Mouse (Mus musculus) thymus, postnatal 14 days (tissue): ENCODE data around the gene Grem1.
A peak's percentile ranks its signal among the peaks of the same experiment; 100 is the strongest.

Experiments used
- DNase-seq: peaks from one replicate; pipeline ENCODE4 v3.0.0; 2021

Grem1 gene

GRCm38 (mm10) chr2:113758311-113759161, at the start of gene Grem1:
Gene Grem1 (minus strand): TSS chr2:113758646.
- no peak for DNase-seq

DNA sequence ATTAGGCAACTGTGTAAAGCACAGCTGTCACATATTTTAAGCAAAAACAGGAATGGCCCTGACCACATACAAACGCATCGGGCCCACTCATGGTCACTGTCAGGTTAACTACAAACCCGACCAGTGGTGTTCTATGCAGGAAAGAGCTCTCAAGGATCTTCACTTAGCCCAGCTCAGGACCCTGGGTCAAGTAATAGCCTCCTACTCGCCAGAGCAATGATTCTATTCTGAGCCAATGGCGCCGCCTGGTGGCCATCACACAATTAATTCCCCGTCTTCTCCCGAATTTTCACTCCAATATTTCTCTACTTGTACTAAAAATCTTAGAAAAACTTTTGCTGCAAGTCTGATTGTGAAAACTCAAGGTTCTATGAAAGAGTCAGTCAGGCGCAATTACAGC, 49.2 kb upstream of the Grem1 start:
- peak; percentile 23 for DNase-seq

- no peak for DNase-seq
Observed at GRCm38 (mm10) chr2:113806851-113807577, 48.6 kb upstream of the Grem1 start.

DNA sequence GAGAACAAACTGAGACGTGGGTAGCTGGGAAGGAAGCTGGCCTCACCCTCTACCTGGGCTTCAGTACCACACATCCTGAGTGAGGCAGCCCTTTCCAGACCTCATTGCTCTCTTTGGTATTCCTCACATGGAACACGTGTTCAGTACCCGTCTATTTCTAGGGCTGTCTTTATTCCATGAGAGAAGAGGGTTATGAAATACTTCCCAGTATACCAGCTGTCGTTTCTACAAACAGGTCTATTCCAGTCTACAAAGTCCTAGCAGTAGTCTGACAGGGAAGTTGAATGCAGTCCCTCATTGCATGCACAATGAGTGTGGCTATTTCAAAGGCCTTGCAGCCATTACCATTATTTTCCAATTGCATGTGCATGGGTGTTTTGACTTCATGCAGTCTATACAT, 47.3 kb upstream of the Grem1 start:
- no peak for DNase-seq

GRCm38 (mm10) chr2:113803753-113804152, 45.3 kb upstream of the Grem1 start:
- DNase-seq = no peak

DNA sequence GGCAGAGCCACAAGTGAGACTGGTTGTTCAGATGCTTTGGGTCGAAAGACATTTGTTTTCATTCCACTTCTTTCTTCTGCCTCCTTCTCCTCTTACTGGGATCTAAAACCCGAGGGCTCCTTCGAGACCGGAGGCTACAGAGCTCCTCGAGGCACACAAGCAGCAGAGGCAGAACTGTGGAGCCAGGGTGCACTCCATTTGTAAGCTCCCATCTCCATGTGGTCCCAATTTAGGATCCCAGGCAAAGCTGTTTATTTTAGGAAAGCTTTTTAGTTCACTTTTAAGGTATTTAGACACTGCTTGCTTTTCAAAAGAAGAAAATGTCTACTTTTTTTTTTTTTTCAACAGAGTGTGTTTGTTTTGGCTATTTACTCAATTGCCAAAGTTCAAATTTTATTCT, 42.4 kb upstream of the Grem1 start:
- no peak for DNase-seq

DNA sequence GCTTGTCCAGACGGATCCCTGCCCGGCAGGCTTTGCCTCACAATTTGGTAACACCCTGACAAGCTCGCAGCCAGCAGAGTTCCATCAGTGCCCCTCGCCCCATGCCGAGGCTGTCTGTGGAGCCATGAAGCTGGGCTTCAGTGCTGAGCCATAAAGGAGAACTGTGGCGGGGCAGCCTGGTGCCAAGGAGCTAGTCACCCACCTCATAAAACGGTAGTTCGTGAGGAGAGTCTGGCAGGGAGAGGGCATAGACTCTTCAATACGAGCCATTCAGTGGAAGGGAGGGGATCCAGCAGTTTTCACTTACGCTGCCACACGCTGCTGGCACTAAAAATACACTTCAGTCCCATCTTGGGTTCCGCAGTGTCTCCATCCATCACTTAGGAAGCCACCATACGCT, 40.2 kb upstream of the Grem1 start:
- DNase-seq = no peak

DNA sequence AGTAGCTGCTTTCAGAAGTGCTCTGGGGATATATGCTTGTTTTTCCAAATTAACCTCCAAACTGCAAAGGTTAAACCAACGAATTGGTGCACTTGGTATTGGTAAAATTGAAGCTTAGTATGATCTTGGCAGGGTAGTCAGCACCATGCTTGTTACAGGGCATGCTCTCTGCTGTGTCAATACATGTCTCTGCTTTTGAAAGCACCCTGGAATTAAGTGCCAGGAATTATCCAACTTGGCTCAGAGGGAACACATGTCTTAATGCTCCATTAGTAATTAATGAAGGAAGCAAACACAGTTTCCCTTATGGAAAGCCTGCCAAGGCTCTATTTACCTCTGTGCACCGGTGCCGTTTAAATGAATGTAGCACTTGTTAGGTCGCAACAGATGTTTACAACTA, 36.7 kb upstream of the Grem1 start:
- no peak for DNase-seq

- no peak for DNase-seq
Observed at GRCm38 (mm10) chr2:113793521-113793920, 35.1 kb upstream of the Grem1 start.

DNA sequence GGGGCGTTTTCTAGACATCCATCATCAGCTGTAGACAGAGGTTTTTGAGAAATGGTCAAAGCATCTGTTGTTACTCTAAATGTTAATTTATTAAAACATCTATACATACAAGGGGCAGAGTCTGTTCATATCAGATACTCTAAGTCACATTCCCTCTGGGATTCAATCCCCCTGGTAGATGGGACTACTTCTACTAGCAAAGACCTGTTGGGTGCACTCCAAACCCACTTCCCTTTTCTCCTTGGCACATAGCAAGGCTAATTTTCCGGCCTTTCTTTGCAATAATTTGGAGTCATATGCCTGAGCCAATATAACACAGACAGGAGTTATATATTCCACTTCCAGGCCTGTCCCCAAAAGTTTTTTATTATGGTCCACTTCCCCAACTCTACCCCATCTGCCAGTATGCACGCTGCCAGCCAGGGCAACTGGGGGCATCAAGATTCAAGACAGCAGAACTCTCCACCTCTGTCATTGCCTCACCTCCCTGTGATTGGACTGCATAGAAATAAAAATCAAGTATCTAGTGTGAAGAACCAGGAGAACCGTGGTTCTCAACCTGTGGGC, 30.5 kb upstream of the Grem1 start:
- DNase-seq = no peak

DNA sequence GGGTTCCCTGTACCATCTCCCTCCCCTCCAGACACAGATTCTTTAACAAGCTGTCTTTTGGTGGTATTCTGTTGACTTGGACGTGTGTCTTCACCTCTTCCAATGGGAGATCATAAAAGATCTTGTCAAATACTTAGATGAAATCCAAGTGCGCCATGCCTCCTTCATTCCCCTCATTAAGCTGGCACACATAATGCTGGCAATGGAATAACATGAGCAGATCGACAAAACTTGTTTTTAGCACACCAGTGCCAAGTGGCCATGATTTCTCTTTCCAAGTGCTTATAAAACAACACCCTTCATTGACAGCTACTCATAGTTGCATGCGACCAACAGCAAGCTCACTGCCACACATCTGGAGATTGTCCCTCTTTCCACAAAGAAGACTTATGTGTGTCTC, 29.4 kb upstream of the Grem1 start:
- no peak for DNase-seq

DNA sequence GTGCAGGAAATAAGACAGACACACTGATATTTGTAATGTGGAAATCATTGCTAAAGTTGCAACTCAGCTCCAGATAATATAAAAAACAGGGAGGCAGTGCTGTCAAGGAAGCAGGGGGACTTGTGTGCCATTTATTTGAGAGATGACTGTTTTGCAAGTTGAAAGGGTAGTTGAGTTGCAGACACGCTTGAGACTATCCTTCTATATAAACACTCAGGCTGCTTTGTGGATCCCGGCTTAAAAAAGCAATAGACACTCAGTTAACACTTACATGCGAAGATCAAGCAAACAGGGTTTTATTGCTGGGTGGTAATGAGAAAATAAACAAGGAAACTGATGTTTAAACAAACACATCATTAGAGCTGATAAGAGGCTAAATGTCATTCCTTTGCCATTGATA, 26.4 kb upstream of the Grem1 start:
- no peak for DNase-seq

GRCm38 (mm10) chr2:113781521-113781920, 23.1 kb upstream of the Grem1 start:
- DNase-seq = no peak

GRCm38 (mm10) chr2:113781107-113781506, 22.7 kb upstream of the Grem1 start:
- no peak for DNase-seq

GRCm38 (mm10) chr2:113779336-113779735, 20.9 kb upstream of the Grem1 start:
- DNase-seq = no peak

DNA sequence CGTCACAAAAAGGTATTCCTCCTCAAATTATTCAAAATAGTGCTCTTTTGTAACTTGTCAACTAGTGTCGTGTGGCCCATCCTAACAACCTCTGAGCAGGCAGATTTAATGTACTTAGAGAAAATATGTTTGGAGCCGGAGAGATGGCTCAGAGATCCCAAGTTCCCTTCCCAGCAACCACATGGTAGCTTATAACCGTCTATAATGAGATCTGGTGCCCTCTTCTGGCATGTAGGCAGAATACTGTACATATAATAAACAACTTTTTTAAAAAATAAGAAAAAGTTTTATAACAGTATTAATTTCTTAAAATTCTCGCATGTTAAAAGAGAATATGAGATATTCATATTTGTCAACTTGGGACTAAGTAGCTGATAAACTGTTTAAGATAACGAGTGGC, 19.6 kb upstream of the Grem1 start:
- no peak for DNase-seq

DNA sequence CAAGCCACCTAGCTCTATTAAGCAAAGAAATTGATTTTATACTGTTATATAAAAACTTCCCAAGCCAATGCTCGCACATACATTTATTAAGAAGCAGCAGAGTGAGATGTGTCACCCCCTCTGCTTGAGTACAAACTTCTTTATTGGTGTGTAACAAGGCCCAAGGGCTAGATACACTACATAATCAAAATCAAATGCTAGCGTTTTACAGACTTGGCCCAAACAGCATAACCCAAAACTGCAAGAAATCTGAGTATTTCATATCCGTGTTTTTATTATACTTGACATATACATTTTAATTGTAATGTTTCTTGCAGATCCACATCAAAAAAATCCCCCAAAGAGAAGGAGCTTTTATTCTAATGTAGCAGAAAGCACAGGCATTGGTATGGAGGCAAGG, 17.9 kb upstream of the Grem1 start:
- no peak for DNase-seq

DNA sequence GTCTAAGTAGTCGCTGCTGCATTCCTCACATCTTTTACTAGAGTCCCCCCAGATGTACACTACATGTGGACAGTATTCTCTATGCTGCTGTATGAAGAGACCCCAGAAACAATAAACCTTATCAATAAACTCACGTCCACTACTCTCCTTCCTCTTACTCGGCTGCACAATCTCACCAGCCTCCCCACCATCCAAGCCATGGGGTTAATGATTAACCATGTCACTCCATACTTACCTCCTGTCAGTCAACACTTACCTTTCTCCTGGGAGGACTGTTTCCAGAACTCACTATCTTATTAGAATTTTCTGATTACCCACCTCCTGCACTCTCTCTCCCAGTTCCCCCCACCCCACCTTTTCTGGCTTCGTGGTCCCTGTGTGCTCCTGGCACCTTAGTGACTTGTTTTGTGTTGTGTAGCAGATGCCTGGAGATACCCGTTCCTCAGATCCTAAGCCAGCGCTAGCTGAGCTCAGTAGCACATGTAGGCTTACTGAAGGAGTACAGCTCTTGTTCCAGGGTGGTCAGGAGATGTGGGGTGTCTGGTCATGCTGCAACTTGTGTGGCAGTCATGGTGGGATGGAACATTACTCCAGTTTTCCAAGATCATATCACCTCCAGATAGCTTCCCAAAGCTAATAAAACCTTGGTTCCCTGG, 15.8 kb upstream of the Grem1 start:
- no peak for DNase-seq

DNA sequence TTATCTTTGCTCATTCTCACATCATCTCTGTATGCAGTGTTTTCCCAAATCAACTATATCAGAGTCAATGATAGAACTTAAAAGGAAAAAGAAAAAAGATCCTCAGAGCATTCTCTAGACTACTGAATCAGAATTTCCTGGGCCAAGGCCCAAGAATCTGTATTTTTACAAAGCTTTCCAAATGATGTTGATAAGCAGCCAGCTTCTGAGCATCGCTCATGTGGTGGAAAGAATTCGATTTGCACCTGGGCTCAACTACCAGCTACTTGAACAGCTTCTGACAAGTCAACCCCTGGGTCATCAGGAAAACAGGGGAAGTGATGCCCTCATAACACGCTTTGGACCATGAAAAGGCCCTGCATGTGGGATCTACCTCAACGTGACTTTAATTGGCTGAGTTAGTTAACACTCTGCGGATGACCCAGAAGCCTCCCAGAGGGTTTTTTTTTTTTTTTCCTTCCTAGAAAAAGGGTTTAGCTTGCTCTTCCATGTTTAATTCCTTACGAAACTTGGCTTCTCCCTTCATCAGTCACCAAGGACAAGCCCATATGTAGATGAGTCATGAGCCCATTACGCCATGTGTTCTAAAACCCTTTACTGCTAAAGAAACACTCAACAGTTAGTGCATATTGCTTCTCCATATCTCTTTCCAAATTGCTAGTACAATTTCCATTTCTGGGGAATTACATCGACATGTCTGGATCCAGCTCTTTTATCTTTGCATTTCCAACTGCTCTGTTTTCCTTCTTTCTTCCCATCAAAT, 10.3 kb upstream of the Grem1 start:
- DNase-seq = no peak

GRCm38 (mm10) chr2:113765885-113766284, 7.4 kb upstream of the Grem1 start:
- no peak for DNase-seq

- DNase-seq = no peak
Observed at GRCm38 (mm10) chr2:113764968-113765367, 6.5 kb upstream of the Grem1 start.

DNA sequence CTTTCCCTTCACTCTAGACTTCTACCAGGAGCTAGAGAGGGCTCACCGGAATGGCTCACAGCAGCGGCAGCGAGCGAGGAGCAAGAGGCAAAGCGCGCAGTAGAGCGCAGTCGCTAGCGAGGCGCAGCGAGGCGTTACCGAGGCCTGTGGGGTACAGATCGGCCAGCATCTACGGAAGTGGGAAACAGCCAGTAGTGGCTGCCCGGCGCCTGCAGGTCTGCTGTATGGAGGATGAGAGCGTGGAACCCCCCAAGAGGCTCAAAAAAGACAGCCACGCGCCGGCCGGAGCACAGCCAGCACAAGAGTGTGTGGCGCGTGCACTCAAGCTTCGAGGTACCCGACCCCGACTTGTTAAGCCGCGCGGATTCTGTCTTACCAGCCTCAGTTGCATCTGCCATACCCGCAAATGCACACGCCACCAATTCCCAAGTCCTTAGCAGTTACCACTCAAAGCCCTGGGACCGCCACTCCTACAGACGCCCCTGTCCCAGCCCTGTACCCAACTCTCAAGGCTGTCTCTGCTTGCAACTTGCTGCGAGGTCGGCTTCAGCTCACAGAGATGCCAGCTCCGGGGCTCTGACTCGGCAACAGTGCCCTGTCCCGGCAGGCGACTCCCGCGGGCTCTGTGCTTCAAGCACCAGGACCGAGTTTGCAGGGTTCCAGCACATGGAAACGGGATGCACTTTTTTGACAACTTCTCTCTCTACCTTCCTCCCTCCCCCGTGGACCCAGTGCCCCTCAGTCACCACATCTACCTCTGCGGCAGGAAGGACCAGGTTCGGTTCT, 728 bp downstream of the Grem1 start:
- DNase-seq = no peak
